Mouse (Mus musculus): Measurements from ENCODE around the gene Calml3. TPM values are rescaled to one million over a fixed set of nuclear protein-coding genes. Genes with fewer than 3 reads are reported as not detected.
A peak's percentile ranks its signal among the peaks of the same experiment; 100 is the strongest.

The Calml3 gene
- polyA plus RNA-seq, 1 experiment from 2014 or later, result not detected

GRCm38 (mm10) chr13:3831546-3831945, 27.4 kb upstream of the Calml3 start:
- WGBS, result 74% methylated on average over 5 of the region's 5 CpGs
- TF ChIP-seq CTCF (IDR thresholded peaks at IDR 0.05; ENCODE audit: low read depth), result no peak
- ATAC-seq, result no peak

GRCm38 (mm10) chr13:3825726-3826125, 21.6 kb upstream of the Calml3 start:
- no peak overlapping the region for H3K27ac ChIP-seq (ENCODE audit: low read depth, low read length)
- no peaks in the 10 kb centered on the region for H3K27me3 ChIP-seq (replicated peaks; ENCODE audit: control insufficient read depth, insufficient read depth, low read length)
- no peaks in the 10 kb centered on the region for H3K9me3 ChIP-seq (ENCODE audit: control insufficient read depth)
- no peak overlapping the region for H3K4me2 ChIP-seq (replicated peaks; ENCODE audit: low read depth)
- H3K9ac ChIP-seq (ENCODE audit: low read depth, low read length), result no peak overlapping the region
- ATAC-seq, result no peak
- H3K36me3 ChIP-seq (ENCODE audit: control insufficient read depth, insufficient read depth), result no peaks in the 10 kb centered on the region
- H3K4me1 ChIP-seq (replicated peaks; ENCODE audit: control insufficient read depth, insufficient read depth, low read length), result no peaks in the 10 kb centered on the region
- no peak overlapping the region for H3K4me3 ChIP-seq (ENCODE audit: low read depth, low read length)
- TF ChIP-seq CTCF (IDR thresholded peaks at IDR 0.05; ENCODE audit: low read depth), result no peak

More at GRCm38 (mm10) chr13:3831546-3831945, 27.4 kb upstream of the Calml3 start:
- Histone ChIP-seq H3K9ac (ENCODE audit: low read depth, low read length) (no peak overlapping the region), H3K27me3 (replicated peaks; ENCODE audit: control insufficient read depth, insufficient read depth, low read length) (no peaks in the 10 kb centered on the region), H3K4me1 (replicated peaks; ENCODE audit: control insufficient read depth, insufficient read depth, low read length) (no peaks in the 10 kb centered on the region), H3K4me3 (ENCODE audit: low read depth, low read length) (no peak overlapping the region), H3K4me2 (replicated peaks; ENCODE audit: low read depth) (no peak overlapping the region), H3K36me3 (ENCODE audit: control insufficient read depth, insufficient read depth) (no peaks in the 10 kb centered on the region), H3K9me3 (ENCODE audit: control insufficient read depth) (no peaks in the 10 kb centered on the region), H3K27ac (ENCODE audit: low read depth, low read length) (no peak overlapping the region)

GRCm38 (mm10) chr13:3822105-3822504, 18.0 kb upstream of the Calml3 start:
- WGBS, result 48% methylated on average over 4 of the region's 4 CpGs

DNA sequence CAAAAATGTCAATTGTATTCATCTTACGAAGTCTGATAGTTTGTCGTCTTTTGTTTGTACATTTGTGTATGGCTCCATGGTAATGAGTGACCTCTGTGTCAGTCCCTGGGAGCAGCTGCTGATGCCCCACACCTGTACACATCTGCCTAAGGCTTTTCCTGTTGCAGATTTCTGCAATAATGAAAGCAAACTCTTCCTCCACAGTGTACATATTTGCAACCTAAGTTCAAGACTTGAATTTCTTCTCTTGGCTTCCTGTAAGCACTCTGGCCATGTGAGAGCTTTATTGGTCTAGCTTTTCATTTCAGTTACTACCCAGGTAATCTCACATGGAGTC, 14.6 kb upstream of the Calml3 start:
- Histone ChIP-seq H3K27me3 (replicated peaks; ENCODE audit: control insufficient read depth, insufficient read depth, low read length) (no peaks in the 10 kb centered on the region), H3K4me2 (replicated peaks; ENCODE audit: low read depth) (no peak overlapping the region), H3K9ac (ENCODE audit: low read depth, low read length) (no peak overlapping the region), H3K4me3 (ENCODE audit: low read depth, low read length) (no peak overlapping the region), H3K27ac (ENCODE audit: low read depth, low read length) (0 out of 2 replicates have a peak overlapping the region, but pooled peaks have one; percentile 15), H3K9me3 (ENCODE audit: control insufficient read depth) (no peaks in the 10 kb centered on the region), H3K4me1 (replicated peaks; ENCODE audit: control insufficient read depth, insufficient read depth, low read length) (no peaks in the 10 kb centered on the region), H3K36me3 (ENCODE audit: control insufficient read depth, insufficient read depth) (no peaks in the 10 kb centered on the region)
- 60% methylated on average over 2 of the region's 2 CpGs for WGBS
- TF ChIP-seq CTCF (IDR thresholded peaks at IDR 0.05; ENCODE audit: low read depth), result no peak
- ATAC-seq, result peak; percentile 85

More at GRCm38 (mm10) chr13:3822105-3822504, 18.0 kb upstream of the Calml3 start:
- Histone ChIP-seq H3K9me3 (ENCODE audit: control insufficient read depth) (no peaks in the 10 kb centered on the region), H3K4me1 (replicated peaks; ENCODE audit: control insufficient read depth, insufficient read depth, low read length) (no peaks in the 10 kb centered on the region), H3K4me2 (replicated peaks; ENCODE audit: low read depth) (no peak overlapping the region), H3K9ac (ENCODE audit: low read depth, low read length) (no peak overlapping the region), H3K27ac (ENCODE audit: low read depth, low read length) (no peak overlapping the region), H3K27me3 (replicated peaks; ENCODE audit: control insufficient read depth, insufficient read depth, low read length) (no peaks in the 10 kb centered on the region), H3K4me3 (ENCODE audit: low read depth, low read length) (no peak overlapping the region), H3K36me3 (ENCODE audit: control insufficient read depth, insufficient read depth) (no peaks in the 10 kb centered on the region)
- no peak for TF ChIP-seq CTCF (IDR thresholded peaks at IDR 0.05; ENCODE audit: low read depth)
- peak; percentile 56 for ATAC-seq

DNA sequence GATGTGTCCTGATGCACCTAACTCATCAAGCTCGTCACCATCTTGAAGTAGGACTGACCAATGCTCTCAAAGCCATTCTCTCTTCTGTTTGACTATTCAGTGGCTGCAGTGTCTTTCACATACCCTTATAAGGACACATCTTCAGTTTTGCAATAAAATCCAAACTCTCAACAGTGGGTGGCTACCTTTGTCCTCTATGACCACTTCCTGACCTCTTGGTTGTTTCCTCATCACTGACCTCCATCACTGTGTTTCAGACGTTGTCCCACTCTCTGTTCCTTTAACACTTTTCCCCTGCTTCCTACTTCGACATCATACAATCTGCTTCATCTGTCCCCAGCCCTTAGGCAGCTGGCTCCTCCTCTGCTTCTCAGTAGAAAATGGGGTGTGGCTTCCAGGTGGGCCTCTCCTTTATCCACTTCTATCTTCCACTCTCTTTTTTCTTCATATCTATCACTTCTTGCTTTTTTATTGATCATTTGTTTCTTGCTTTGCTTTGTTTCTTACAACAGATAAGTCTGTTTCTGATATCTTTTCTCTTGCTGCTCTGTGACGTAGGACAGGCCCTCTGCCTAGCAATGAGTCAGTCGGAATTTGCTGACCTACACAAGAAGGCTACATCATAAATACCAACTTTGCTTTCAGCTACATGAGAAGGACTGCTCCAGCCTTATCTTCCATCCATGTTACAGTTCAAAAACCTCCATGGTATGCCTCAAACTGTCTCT, 14.1 kb upstream of the Calml3 start:
- WGBS, result 42% methylated on average over 5 of the region's 5 CpGs
- Histone ChIP-seq H3K4me2 (replicated peaks; ENCODE audit: low read depth) (no peak overlapping the region), H3K27me3 (replicated peaks; ENCODE audit: control insufficient read depth, insufficient read depth, low read length) (no peaks in the 10 kb centered on the region), H3K27ac (ENCODE audit: low read depth, low read length) (no peak overlapping the region), H3K9ac (ENCODE audit: low read depth, low read length) (no peak overlapping the region), H3K9me3 (ENCODE audit: control insufficient read depth) (no peaks in the 10 kb centered on the region), H3K36me3 (ENCODE audit: control insufficient read depth, insufficient read depth) (no peaks in the 10 kb centered on the region), H3K4me1 (replicated peaks; ENCODE audit: control insufficient read depth, insufficient read depth, low read length) (no peaks in the 10 kb centered on the region), H3K4me3 (ENCODE audit: low read depth, low read length) (no peak overlapping the region)
- no peak for TF ChIP-seq CTCF (IDR thresholded peaks at IDR 0.05; ENCODE audit: low read depth)
- peak; percentile 89 for ATAC-seq

- Histone ChIP-seq H3K36me3 (ENCODE audit: control insufficient read depth, insufficient read depth) (no peaks in the 10 kb centered on the region), H3K27me3 (replicated peaks; ENCODE audit: control insufficient read depth, insufficient read depth, low read length) (no peaks in the 10 kb centered on the region)
- 86% methylated on average over 7 of the region's 7 CpGs for WGBS
Observed at GRCm38 (mm10) chr13:3807131-3807827, 3.2 kb upstream of the Calml3 start.

More at GRCm38 (mm10) chr13:3807131-3807827, 3.2 kb upstream of the Calml3 start:
- no peak for ATAC-seq
- Histone ChIP-seq H3K4me1 (replicated peaks; ENCODE audit: control insufficient read depth, insufficient read depth, low read length) (no peaks in the 10 kb centered on the region), H3K4me2 (replicated peaks; ENCODE audit: low read depth) (no peak overlapping the region), H3K9ac (ENCODE audit: low read depth, low read length) (no peak overlapping the region), H3K4me3 (ENCODE audit: low read depth, low read length) (no peak overlapping the region), H3K27ac (ENCODE audit: low read depth, low read length) (no peak overlapping the region), H3K9me3 (ENCODE audit: control insufficient read depth) (no peaks in the 10 kb centered on the region)
- no peak for TF ChIP-seq CTCF (IDR thresholded peaks at IDR 0.05; ENCODE audit: low read depth)

All from intestine, postnatal 0 days (tissue).